Mouse (Mus musculus): ENCODE measurements around the gene Utf1.

Utf1 gene

DNA sequence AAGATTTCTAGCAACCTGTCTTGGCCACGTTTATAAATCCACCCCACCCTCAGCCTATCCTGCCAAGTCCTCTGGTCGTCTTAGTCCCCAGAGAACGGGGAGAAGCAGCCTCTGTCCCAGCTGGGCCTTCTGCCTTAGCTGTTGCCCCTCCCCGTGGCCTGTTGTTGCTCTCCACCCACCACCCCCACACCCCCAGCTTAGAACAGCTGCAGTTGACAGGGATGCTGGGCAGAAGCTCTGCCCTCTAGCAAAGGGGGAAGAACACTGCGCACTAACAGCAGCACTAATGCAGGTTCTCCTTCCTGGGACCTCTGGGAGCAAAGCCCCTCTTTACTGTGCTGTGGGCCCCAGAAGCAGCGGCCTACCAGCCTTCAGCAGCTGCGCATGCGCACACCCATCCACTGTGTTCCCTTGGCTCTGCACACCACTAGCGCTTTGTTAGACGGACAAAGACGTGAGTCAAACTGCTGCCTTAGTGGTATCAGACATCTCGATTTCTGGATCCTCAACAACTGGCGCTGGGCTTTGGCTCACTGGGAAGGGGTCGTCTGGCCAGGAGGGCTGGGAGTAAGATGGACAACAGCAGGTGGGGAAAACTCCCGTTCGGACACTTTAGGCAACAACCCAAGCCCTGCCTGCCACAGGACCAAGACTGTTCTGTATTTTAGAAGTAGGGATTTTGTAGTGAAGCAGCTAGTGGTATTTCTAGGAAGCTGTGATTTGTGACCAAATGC lies 2.9 kb upstream of the Utf1 start:
- no peak for DNase-seq

DNA sequence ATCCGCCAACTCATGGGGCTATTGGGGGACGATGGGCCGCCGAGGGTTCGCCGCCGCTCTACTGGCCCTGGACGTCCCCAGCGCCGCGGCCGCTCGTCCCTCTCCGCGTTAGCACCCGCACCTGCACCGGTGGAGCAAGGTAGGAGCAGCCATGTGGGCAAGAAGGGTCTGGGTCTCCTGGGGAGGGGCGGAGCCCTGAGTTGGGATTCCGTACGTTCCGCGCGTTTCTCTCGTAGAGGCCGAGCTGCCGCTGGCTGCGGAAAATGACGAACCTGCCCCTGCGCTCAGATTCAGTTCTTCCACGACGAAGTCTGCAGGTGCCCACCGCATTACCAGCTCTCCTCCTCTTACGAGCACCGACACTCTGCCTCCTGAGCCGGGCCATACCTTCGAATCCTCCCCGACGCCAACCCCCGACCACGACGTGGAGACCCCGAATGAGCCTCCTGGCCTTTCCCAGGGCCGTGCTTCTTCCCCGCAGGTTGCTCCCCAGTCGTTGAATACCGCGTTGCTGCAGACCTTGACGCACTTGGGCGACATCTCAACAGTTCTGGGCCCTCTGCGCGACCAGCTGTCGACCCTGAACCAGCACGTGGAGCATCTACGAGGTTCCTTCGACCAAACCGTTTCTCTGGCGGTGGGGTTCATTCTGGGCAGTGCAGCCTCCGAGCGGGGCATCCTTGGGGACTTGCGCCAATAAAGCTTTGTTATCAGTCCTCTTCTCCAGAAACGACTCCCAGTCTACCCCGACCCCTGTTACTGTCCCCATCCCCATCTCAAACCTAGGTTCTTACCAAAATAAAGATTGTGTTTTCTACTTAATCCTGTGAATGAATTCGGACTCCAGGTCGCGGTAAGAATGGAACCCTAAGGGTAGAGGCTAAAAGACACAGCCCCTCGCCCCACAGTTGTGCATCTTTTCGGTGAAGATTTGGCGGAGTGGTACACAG lies 977 bp downstream of the Utf1 start:
- DNase-seq, result no peak

DNA sequence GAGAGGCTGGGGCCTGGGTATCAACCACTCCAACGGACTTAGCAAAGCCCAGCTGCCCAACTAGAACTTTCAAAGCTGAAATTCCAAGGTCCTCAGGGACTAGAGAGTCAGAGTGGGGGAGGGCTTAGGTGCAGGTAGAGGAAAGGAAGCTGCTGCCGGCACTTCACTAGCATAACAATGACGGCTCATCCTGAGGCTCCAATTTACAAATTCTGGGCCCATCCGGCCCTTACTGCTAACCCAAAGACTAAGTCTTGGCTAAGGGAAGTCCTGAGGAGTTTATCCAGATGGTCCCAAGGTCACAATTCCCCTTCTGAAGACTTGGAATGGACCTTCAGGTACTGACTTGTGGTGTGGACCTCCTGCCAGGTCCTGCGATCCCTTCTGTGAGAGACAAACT lies 1.9 kb downstream of the Utf1 start:
- no peak for DNase-seq

DNA sequence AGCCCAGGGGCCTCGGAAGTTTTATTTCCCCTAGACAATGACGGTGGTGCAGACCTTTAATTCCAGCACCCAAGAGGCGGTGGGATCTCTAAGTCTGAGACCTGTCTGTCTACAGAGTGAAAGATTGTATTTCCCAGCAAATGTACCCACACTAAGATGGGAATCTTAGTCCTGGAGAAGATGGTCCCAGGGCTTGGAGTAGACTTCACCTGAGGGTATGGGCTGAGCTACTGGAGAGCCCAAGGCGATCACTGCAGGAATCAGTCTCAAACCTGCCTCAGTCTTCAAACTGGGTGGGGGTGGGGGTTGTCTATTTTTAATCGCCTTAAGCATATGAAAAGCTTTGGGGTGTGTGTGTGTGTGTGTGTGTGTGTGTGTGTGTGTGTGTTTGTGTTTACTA lies 2.4 kb downstream of the Utf1 start:
- no peak for DNase-seq

DNA sequence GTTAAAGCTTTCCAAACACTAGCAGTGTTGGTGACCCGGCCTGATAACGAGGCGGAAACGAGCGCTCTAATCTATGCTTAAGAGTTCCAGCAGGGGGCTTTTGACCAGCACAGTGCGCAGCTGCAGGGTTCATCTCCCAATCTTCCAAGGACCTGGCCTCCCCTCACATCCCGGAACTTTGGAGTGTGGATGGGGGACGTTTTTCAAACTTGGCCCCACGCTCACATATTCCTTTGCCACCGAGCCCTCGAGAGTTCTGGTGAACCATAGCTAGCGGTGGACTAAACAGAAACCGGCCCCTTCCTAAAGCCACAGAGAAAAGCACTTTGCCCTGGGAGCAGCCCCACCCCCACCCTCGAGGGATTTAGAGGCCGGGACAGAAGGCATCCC lies 6.3 kb downstream of the Utf1 start:
- peak; percentile 61 for DNase-seq

GRCm38 (mm10) chr7:139950283-139950971 lies 6.8 kb downstream of the Utf1 start:
- peak; percentile 46 for DNase-seq

DNA sequence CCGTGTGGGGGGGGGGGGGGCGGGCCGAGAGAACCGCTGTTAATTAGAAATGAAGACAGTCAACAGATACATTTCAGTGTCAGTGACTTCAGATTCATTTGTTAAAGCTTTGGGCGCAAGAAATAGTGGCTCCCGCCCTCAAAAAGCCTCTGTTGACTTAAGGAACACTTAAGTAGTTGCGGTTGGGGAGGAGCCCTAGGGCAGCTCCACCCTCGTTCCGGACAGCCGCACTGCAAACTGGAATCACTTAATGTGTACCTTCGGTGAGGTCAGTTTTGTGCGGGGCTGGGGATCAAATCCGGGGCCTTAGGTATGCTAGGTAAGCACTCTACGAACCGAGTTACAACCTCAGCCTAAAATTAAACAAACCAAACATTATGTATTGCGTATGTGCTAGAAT lies 7.5 kb downstream of the Utf1 start:
- peak; percentile 37 for DNase-seq

- DNase-seq, result no peak
These were observed 8.5 kb downstream of the Utf1 start for GRCm38 (mm10) chr7:139951991-139952633.

DNA sequence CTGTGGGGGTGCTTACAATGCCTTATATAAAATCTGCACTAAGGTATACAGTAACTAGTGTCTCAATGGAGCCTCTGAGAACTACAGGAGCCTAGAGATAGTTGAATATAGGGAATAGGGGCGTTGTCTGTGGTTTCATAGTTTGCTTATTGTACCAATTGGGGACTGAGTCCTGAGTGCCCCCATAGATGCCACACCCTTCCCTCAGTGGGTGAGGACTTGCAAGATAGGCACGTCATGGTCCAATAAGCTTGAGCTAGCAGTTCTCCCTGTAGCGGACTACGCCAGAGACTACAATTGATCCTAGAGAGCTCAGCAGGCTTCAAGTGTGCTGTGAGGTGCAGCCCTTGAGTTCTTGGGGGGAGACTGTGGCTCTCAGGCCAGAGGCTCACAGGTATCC lies 11.9 kb downstream of the Utf1 start:
- DNase-seq, result no peak

- no peak for DNase-seq
These were observed 13.1 kb downstream of the Utf1 start for GRCm38 (mm10) chr7:139956658-139957057.

GRCm38 (mm10) chr7:139957437-139957836 lies 13.8 kb downstream of the Utf1 start:
- no peak for DNase-seq

GRCm38 (mm10) chr7:139957958-139958357 lies 14.4 kb downstream of the Utf1 start:
- DNase-seq, result no peak

- DNase-seq, result no peak
These were observed 17.6 kb downstream of the Utf1 start for GRCm38 (mm10) chr7:139961141-139961540.

DNA sequence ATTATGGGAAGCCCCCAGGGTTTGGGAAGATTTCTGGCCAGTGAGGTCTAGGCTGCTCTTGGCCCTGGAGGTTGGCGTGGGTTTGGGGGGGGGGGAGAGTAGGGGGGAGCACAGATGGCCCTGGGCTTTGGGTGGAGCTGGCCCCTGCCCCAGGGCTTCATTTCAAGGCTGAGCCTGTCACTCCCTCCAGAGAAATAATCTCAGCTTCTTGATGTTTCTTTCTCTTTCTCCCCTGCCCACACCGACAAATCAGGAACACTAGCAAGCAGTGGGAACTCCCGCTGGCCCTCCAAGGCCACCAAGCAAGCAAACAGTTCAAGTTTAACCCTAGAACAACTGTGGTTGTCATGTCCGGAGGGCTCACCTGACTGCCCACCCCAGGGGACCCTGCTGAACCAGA lies 20.2 kb downstream of the Utf1 start:
- no peak for DNase-seq

GRCm38 (mm10) chr7:139967175-139967574 lies 23.6 kb downstream of the Utf1 start:
- no peak for DNase-seq

DNA sequence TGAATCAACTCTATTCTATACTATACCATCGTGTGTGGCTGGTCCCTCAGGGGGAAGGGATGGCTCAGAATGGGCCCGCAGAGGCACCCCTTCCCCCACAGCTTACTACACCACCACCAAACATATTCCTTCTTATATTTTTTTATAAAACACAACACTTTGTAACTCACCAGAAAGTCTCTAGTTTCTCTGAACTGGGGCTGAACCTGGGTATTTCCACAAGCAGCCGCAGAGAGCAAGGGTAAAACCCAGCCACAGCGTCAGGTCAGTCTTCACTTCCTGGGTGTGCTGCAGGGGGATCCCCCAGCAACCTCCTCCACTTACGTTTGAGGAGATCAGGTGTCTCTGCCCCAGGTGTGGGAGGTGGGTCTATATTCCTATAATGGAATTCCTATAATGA lies 24.8 kb downstream of the Utf1 start:
- no peak for DNase-seq

- DNase-seq, result peak; percentile 83
These were observed 25.9 kb downstream of the Utf1 start for GRCm38 (mm10) chr7:139969348-139970130.

DNA sequence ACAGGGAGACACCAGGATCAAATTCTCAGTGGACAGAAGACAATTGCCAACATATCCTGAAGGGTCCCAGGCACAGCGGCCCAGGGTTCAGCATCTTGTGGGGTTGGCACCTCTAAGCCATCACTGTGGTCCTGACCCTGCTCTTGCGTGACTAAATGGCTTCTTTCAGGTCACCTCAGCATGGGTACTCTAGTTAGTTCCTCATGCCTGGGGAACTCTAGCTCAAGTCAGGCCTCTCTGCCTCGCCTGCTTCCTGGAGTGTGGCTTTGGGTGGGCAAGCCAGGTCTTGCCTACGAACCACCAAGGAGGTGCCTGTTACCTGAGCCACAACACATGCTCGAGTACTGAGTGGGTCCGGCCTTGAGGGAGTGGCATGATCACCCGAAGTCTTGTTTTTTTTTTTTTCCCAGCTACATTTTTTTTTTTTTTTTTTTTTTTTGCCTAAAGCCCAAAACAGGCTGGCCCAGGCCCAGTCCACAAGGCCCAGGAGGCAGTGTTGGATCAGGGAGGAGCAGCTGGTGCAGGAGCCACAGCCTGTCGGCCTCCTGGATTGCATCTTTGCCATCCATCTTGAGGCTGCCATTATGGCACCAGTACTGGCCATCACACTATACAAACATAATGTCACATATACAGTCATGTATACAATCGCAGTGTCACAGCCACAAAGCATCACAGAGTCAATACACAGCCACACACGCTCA lies 26.8 kb downstream of the Utf1 start:
- DNase-seq, result no peak

GRCm38 (mm10) chr7:139970979-139971378 lies 27.4 kb downstream of the Utf1 start:
- no peak for DNase-seq

- no peak for DNase-seq
These were observed 27.8 kb downstream of the Utf1 start for GRCm38 (mm10) chr7:139971436-139971835.

GRCm38 (mm10) chr7:139972923-139973331 lies 29.3 kb downstream of the Utf1 start:
- DNase-seq, result no peak

- DNase-seq, result no peak
These were observed 30.7 kb downstream of the Utf1 start for GRCm38 (mm10) chr7:139974307-139974706.

Measured in lung, postnatal 14 days (tissue).